Mouse (Mus musculus) bone marrow, adult 2 months (tissue): ENCODE data around the gene Ampd3. TPM values are rescaled to one million over a fixed set of nuclear protein-coding genes. Genes with fewer than 3 reads are reported as not detected.

Source experiments
- H3K27ac ChIP-seq: fragments of 200-500 bp; 2 replicates; pipeline ENCODE4 v1.5.1; 2012; ENCODE audit warnings: low read depth, mild to moderate bottlenecking, control low read depth, inconsistent platforms, low read length; ENCODE audit not compliant: control insufficient read depth, poor library complexity, insufficient read depth
- H3K4me1 ChIP-seq: fragments of 200-500 bp; 2 replicates; pipeline ENCODE4 v1.6.1; 2011; ENCODE audit warnings: low read length; ENCODE audit not compliant: control insufficient read depth, insufficient read depth
- H3K4me3 ChIP-seq: fragments of 200-500 bp; replicated peaks from 2 replicates; pipeline ENCODE3; 2011; ENCODE audit warnings: mild to moderate bottlenecking, low read depth, low read length, control low read depth; ENCODE audit not compliant: control insufficient read depth
- CTCF ChIP-seq: fragments of 200-500 bp; IDR thresholded peaks from 2 replicates; pipeline ENCODE4 v1.5.1; 2011; ENCODE audit warnings: low read length, control low read depth; ENCODE audit not compliant: control insufficient read depth, insufficient read depth
- POLR2A ChIP-seq: fragments of 200-500 bp; IDR thresholded peaks from 2 replicates; pipeline ENCODE4 v1.6.1; 2011; ENCODE audit warnings: low read depth, mild to moderate bottlenecking, control low read depth, low read length, borderline replicate concordance; ENCODE audit not compliant: control insufficient read depth
- WGBS: fragments of 180-500 bp; shearing (Covaris S2); methylation state at CpG from one replicate; pipeline ENCODE4 v1.1.7; 2018; 5-methylcytosine and 5-hydroxymethylcytosine counted together
- polyA plus RNA-seq: library from polyadenylated mRNA; stranded (reverse); fragments of >200 nt; gene quantifications from 2 replicates; pipeline ENCODE4 v1.2.4, GENCODE M21; 2011; ENCODE audit warnings: low replicate concordance; ENCODE audit not compliant: missing spikeins, insufficient read depth, insufficient read length

The Ampd3 gene
- polyA plus RNA-seq: 25.5 and 36.5 TPM in 2 replicates

- Histone ChIP-seq H3K4me1 (peaks cover 13% of the 10 kb centered on the region), H3K4me3 (peak within 1 kb of the TSS; percentile 73), H3K27ac (peak within 1 kb of the TSS; percentile 98)
- WGBS: 38% methylated on average over 16 of the region's 16 CpGs
- TF ChIP-seq CTCF (no peak), POLR2A (no peak)
Observed at GRCm38 (mm10) chr7:110768001-110768400, at the start of gene Ampd3. Gene Ampd3 (plus strand): TSS chr7:110768206.

- Histone ChIP-seq H3K4me3 (no peak overlapping the region), H3K4me1 (no peaks in the 10 kb centered on the region), H3K27ac (no peak overlapping the region)
- TF ChIP-seq POLR2A (no peak), CTCF (no peak)
- 78% methylated on average over 6 of the region's 6 CpGs for WGBS
Observed at GRCm38 (mm10) chr7:110718505-110718904, 49.5 kb upstream of the Ampd3 start.

- WGBS: 83% methylated on average over 4 of the region's 4 CpGs
- Histone ChIP-seq H3K4me3 (no peak overlapping the region), H3K27ac (no peak overlapping the region), H3K4me1 (no peaks in the 10 kb centered on the region)
- TF ChIP-seq CTCF: no peak
- no peak for TF ChIP-seq POLR2A
Observed at GRCm38 (mm10) chr7:110719857-110720256, 48.1 kb upstream of the Ampd3 start.

- 78% methylated on average over 4 of the region's 4 CpGs for WGBS
- no peak overlapping the region for H3K27ac ChIP-seq
- TF ChIP-seq POLR2A (no peak), CTCF (no peak)
- no peaks in the 10 kb centered on the region for H3K4me1 ChIP-seq
- no peak overlapping the region for H3K4me3 ChIP-seq
Observed at GRCm38 (mm10) chr7:110722183-110722582, 45.8 kb upstream of the Ampd3 start.

- Histone ChIP-seq H3K4me1 (no peaks in the 10 kb centered on the region), H3K27ac (no peak overlapping the region), H3K4me3 (no peak overlapping the region)
- WGBS: 34% methylated on average over 2 of the region's 2 CpGs
- peak; percentile 45 for TF ChIP-seq CTCF
- TF ChIP-seq POLR2A: no peak
Observed at GRCm38 (mm10) chr7:110727049-110727448, 41.0 kb upstream of the Ampd3 start.

- no peaks in the 10 kb centered on the region for H3K4me1 ChIP-seq
- H3K27ac ChIP-seq: no peak overlapping the region
- WGBS: 43% methylated on average over 3 of the region's 3 CpGs
- TF ChIP-seq CTCF (peak; percentile 60), POLR2A (no peak)
- no peak overlapping the region for H3K4me3 ChIP-seq
Observed at GRCm38 (mm10) chr7:110728876-110729275, 39.1 kb upstream of the Ampd3 start.

GRCm38 (mm10) chr7:110729295-110729694 is 38.7 kb upstream of the Ampd3 start:
- 71% methylated on average over 6 of the region's 6 CpGs for WGBS
- TF ChIP-seq CTCF (no peak), POLR2A (no peak)
- no peak overlapping the region for H3K27ac ChIP-seq
- no peaks in the 10 kb centered on the region for H3K4me1 ChIP-seq
- H3K4me3 ChIP-seq: no peak overlapping the region

GRCm38 (mm10) chr7:110731091-110731967 is 36.7 kb upstream of the Ampd3 start:
- Histone ChIP-seq H3K4me1 (no peaks in the 10 kb centered on the region), H3K4me3 (no peak overlapping the region), H3K27ac (no peak overlapping the region)
- WGBS: 81% methylated on average over 6 of the region's 6 CpGs
- TF ChIP-seq POLR2A (no peak), CTCF (no peak)
